Mouse (Mus musculus) forebrain, embryonic 15.5 days (tissue): ENCODE results near the gene Arl3. TPM values are rescaled to one million over a fixed set of nuclear protein-coding genes. Genes with fewer than 3 reads are reported as not detected.

Source experiments
- ATAC-seq: fragments of 200-750 bp; cut with Nextera tagmentation; replicated peaks from 2 replicates; pipeline ENCODE4 v1.8.0; 2017; ENCODE audit warnings: mild to moderate bottlenecking, moderate TSS enrichment, moderate library complexity
- H3K27ac ChIP-seq: fragments of 300-500 bp; sonication (generic); replicated peaks from 2 replicates; pipeline ENCODE4 v1.5.1; 2015; ENCODE audit warnings: mild to moderate bottlenecking, inconsistent platforms
- H3K27me3 ChIP-seq: fragments of 300-500 bp; sonication (generic); 2 replicates; pipeline ENCODE4 v1.6.1; 2015; ENCODE audit warnings: inconsistent platforms
- H3K36me3 ChIP-seq: fragments of 300-500 bp; sonication (generic); 2 replicates; pipeline ENCODE4 v1.6.1; 2015; ENCODE audit warnings: mild to moderate bottlenecking, inconsistent platforms
- H3K4me1 ChIP-seq: fragments of 300-500 bp; sonication (generic); 2 replicates; pipeline ENCODE4 v1.6.1; 2015; ENCODE audit warnings: inconsistent platforms
- H3K4me2 ChIP-seq: fragments of 300-500 bp; sonication (generic); replicated peaks from 2 replicates; pipeline ENCODE4 v1.6.1; 2015; ENCODE audit warnings: mild to moderate bottlenecking, inconsistent platforms
- H3K4me3 ChIP-seq: fragments of 300-500 bp; sonication (generic); 2 replicates; pipeline ENCODE4 v1.5.1; 2015; ENCODE audit warnings: mild to moderate bottlenecking, inconsistent platforms
- H3K9ac ChIP-seq: fragments of 300-500 bp; sonication (generic); replicated peaks from 2 replicates; pipeline ENCODE4 v1.6.1; 2015; ENCODE audit warnings: mild to moderate bottlenecking, inconsistent platforms
- H3K9me3 ChIP-seq: fragments of 300-500 bp; sonication (generic); 2 replicates; pipeline ENCODE4 v1.6.1; 2016; ENCODE audit warnings: inconsistent platforms
- WGBS: fragments of 180-500 bp; shearing (Covaris S2); methylation state at CpG from one replicate; pipeline ENCODE4 v1.1.7; 2015; ENCODE audit warnings: mixed read lengths; 5-methylcytosine and 5-hydroxymethylcytosine counted together
- polyA plus RNA-seq: library from polyadenylated mRNA; unstranded; fragments of >200 nt; fragmentation: Nextera tagmentation; extraction: Ambion mirVana; gene quantifications from 2 replicates; pipeline ENCODE4 v1.2.1, GENCODE M21; 2015

Gene Arl3
- polyA plus RNA-seq, 1 experiment from 2014 or later, result 241 TPM

GRCm38 (mm10) chr19:46606718-46607117, 33.7 kb upstream of the Arl3 start:
- Histone ChIP-seq H3K4me1 (peaks cover 4% of the 10 kb centered on the region; the same call in 1 of the 2 replicates), H3K27ac (no peak overlapping the region), H3K36me3 (peaks cover 31% of the 10 kb centered on the region), H3K9ac (no peak overlapping the region), H3K4me3 (no peak overlapping the region), H3K27me3 (no peaks in the 10 kb centered on the region), H3K4me2 (no peak overlapping the region), H3K9me3 (no peaks in the 10 kb centered on the region)
- no peak for ATAC-seq
- 96% methylated on average over 13 of the region's 13 CpGs for WGBS

- no peak overlapping the region for H3K9ac ChIP-seq
- H3K4me1 ChIP-seq, result peaks cover 31% of the 10 kb centered on the region
- no peak overlapping the region for H3K27ac ChIP-seq
- ATAC-seq, result no peak
- H3K36me3 ChIP-seq, result peaks cover 12% of the 10 kb centered on the region
- no peaks in the 10 kb centered on the region for H3K27me3 ChIP-seq
- H3K4me2 ChIP-seq, result no peak overlapping the region
- H3K9me3 ChIP-seq, result no peaks in the 10 kb centered on the region
- WGBS, result 86% methylated on average over 4 of the region's 4 CpGs
- no peak overlapping the region for H3K4me3 ChIP-seq
Observed at GRCm38 (mm10) chr19:46602406-46602805, 29.4 kb upstream of the Arl3 start.

GRCm38 (mm10) chr19:46601491-46601890, 28.5 kb upstream of the Arl3 start:
- Histone ChIP-seq H3K36me3 (peaks cover 5% of the 10 kb centered on the region; the same call in 1 of the 2 replicates), H3K27me3 (no peaks in the 10 kb centered on the region), H3K4me2 (no peak overlapping the region), H3K9ac (no peak overlapping the region), H3K4me1 (peaks cover 31% of the 10 kb centered on the region), H3K9me3 (no peaks in the 10 kb centered on the region), H3K4me3 (no peak overlapping the region), H3K27ac (no peak overlapping the region)
- 93% methylated on average over 14 of the region's 14 CpGs for WGBS
- no peak for ATAC-seq

- H3K9ac ChIP-seq, result no peak overlapping the region
- ATAC-seq, result no peak
Observed at GRCm38 (mm10) chr19:46600371-46600770, 27.4 kb upstream of the Arl3 start.

GRCm38 (mm10) chr19:46599375-46600256, 26.6 kb upstream of the Arl3 start:
- Histone ChIP-seq H3K4me2 (peak overlapping the region; percentile 94), H3K4me1 (peaks cover 31% of the 10 kb centered on the region), H3K9ac (peak overlapping the region; percentile 80), H3K27ac (peak overlapping the region; percentile 74), H3K4me3 (peak overlapping the region; percentile 91), H3K9me3 (no peaks in the 10 kb centered on the region), H3K36me3 (peaks cover 4% of the 10 kb centered on the region; the same call in 1 of the 2 replicates), H3K27me3 (no peaks in the 10 kb centered on the region)
- WGBS, result 17% methylated on average over 22 of the region's 22 CpGs
- ATAC-seq, result peak; percentile 23; the same call in 1 of the 2 replicates

More at GRCm38 (mm10) chr19:46600371-46600770, 27.4 kb upstream of the Arl3 start:
- H3K4me2 ChIP-seq, result peak overlapping the region; percentile 94
- peak overlapping the region; percentile 91 for H3K4me3 ChIP-seq
- peaks cover 31% of the 10 kb centered on the region for H3K4me1 ChIP-seq
- no peaks in the 10 kb centered on the region for H3K27me3 ChIP-seq
- H3K36me3 ChIP-seq, result no peaks in the 10 kb centered on the region; the same call in 1 of the 2 replicates
- H3K9me3 ChIP-seq, result no peaks in the 10 kb centered on the region
- 84% methylated on average over 4 of the region's 4 CpGs for WGBS
- H3K27ac ChIP-seq, result no peak overlapping the region

- Histone ChIP-seq H3K9me3 (no peaks in the 10 kb centered on the region), H3K4me1 (peaks cover 31% of the 10 kb centered on the region), H3K27ac (peak within 1 kb of the TSS; percentile 74), H3K4me2 (peak within 1 kb of the TSS; percentile 94), H3K27me3 (no peaks in the 10 kb centered on the region), H3K4me3 (peak within 1 kb of the TSS; percentile 91), H3K9ac (peak within 1 kb of the TSS; percentile 80), H3K36me3 (peaks cover 9% of the 10 kb centered on the region; the same call in 1 of the 2 replicates)
- 0% methylated on average over 22 of the region's 22 CpGs for WGBS
- peak; percentile 99 for ATAC-seq
Observed at GRCm38 (mm10) chr19:46598720-46599252, 25.8 kb upstream of the Arl3 start, which contains the start of gene Wbp1l. Gene Wbp1l, plus strand, starts transcription at chr19:46599084.

GRCm38 (mm10) chr19:46598187-46598586, 25.2 kb upstream of the Arl3 start:
- H3K27me3 ChIP-seq, result no peaks in the 10 kb centered on the region
- H3K9me3 ChIP-seq, result no peaks in the 10 kb centered on the region
- H3K4me2 ChIP-seq, result peak overlapping the region; percentile 40
- peak overlapping the region; percentile 91 for H3K4me3 ChIP-seq
- peak overlapping the region; percentile 23 for H3K27ac ChIP-seq
- no peak for ATAC-seq
- no peak overlapping the region for H3K9ac ChIP-seq
- H3K4me1 ChIP-seq, result peaks cover 31% of the 10 kb centered on the region
- 78% methylated on average over 4 of the region's 4 CpGs for WGBS
- H3K36me3 ChIP-seq, result peaks cover 9% of the 10 kb centered on the region; the same call in 1 of the 2 replicates

GRCm38 (mm10) chr19:46592751-46593439, 19.9 kb upstream of the Arl3 start:
- peaks cover 18% of the 10 kb centered on the region; the same call in 1 of the 2 replicates for H3K36me3 ChIP-seq

GRCm38 (mm10) chr19:46591575-46591974, 18.6 kb upstream of the Arl3 start:
- Histone ChIP-seq H3K4me2 (no peak overlapping the region), H3K9ac (no peak overlapping the region), H3K36me3 (peaks cover 18% of the 10 kb centered on the region; the same call in 1 of the 2 replicates), H3K4me1 (no peaks in the 10 kb centered on the region), H3K9me3 (no peaks in the 10 kb centered on the region), H3K4me3 (no peak overlapping the region), H3K27me3 (no peaks in the 10 kb centered on the region), H3K27ac (no peak overlapping the region)
- ATAC-seq, result no peak
- WGBS, result 93% methylated on average over 6 of the region's 6 CpGs

More at GRCm38 (mm10) chr19:46592751-46593439, 19.9 kb upstream of the Arl3 start:
- H3K4me1 ChIP-seq, result peaks cover under 1% of the 10 kb centered on the region; the same call in 1 of the 2 replicates
- no peak overlapping the region for H3K9ac ChIP-seq
- H3K4me3 ChIP-seq, result no peak overlapping the region
- H3K27me3 ChIP-seq, result no peaks in the 10 kb centered on the region
- ATAC-seq, result no peak
- 91% methylated on average over 9 of the region's 9 CpGs for WGBS
- H3K9me3 ChIP-seq, result no peaks in the 10 kb centered on the region
- no peak overlapping the region for H3K4me2 ChIP-seq
- H3K27ac ChIP-seq, result no peak overlapping the region

- Histone ChIP-seq H3K27ac (no peak overlapping the region), H3K4me2 (no peak overlapping the region), H3K9ac (no peak overlapping the region), H3K4me1 (no peaks in the 10 kb centered on the region), H3K36me3 (peaks cover 9% of the 10 kb centered on the region; the same call in 1 of the 2 replicates), H3K27me3 (no peaks in the 10 kb centered on the region), H3K9me3 (no peaks in the 10 kb centered on the region), H3K4me3 (no peak overlapping the region)
- 59% methylated on average over 13 of the region's 13 CpGs for WGBS
- ATAC-seq, result peak; percentile 57
Observed at GRCm38 (mm10) chr19:46587823-46588508, 15.0 kb upstream of the Arl3 start.

- Histone ChIP-seq H3K4me3 (no peak overlapping the region), H3K4me2 (no peak overlapping the region), H3K27ac (no peak overlapping the region), H3K36me3 (no peaks in the 10 kb centered on the region), H3K27me3 (no peaks in the 10 kb centered on the region), H3K9ac (no peak overlapping the region), H3K4me1 (peaks cover 25% of the 10 kb centered on the region), H3K9me3 (no peaks in the 10 kb centered on the region)
- WGBS, result 82% methylated on average over 4 of the region's 4 CpGs
- no peak for ATAC-seq
Observed at GRCm38 (mm10) chr19:46575196-46575595, 2.2 kb upstream of the Arl3 start.
